Mouse (Mus musculus): ENCODE data around the gene Gimap1. TPM values are rescaled to one million over a fixed set of nuclear protein-coding genes. Genes with fewer than 3 reads are reported as not detected.
A peak's percentile ranks its signal among the peaks of the same experiment; 100 is the strongest.

The Gimap1 gene
- polyA plus RNA-seq, 1 experiment = 3.0 TPM

- no peak for DNase-seq (ENCODE audit: low spot score)
Measured at GRCm38 (mm10) chr6:48739780-48740055, 864 bp downstream of the Gimap1 start.

- no peak for DNase-seq (ENCODE audit: low spot score)
Measured at GRCm38 (mm10) chr6:48740501-48741169, 1.8 kb downstream of the Gimap1 start.

GRCm38 (mm10) chr6:48741273-48741672 is 2.4 kb downstream of the Gimap1 start:
- no peak for DNase-seq (ENCODE audit: low spot score)

GRCm38 (mm10) chr6:48741711-48742206 is 2.9 kb downstream of the Gimap1 start:
- DNase-seq (ENCODE audit: low spot score) = no peak

GRCm38 (mm10) chr6:48742422-48743351 is 3.8 kb downstream of the Gimap1 start:
- DNase-seq (ENCODE audit: low spot score) = no peak

GRCm38 (mm10) chr6:48745490-48745889 is 6.6 kb downstream of the Gimap1 start:
- no peak for DNase-seq (ENCODE audit: low spot score)

- no peak for DNase-seq (ENCODE audit: low spot score)
Measured at GRCm38 (mm10) chr6:48745959-48746889, 7.4 kb downstream of the Gimap1 start, which contains the start of gene Gimap5. Gimap5 (plus strand) TSS chr6:48746197.

- no peak for DNase-seq (ENCODE audit: low spot score)
Measured at GRCm38 (mm10) chr6:48747091-48747966, 8.5 kb downstream of the Gimap1 start.

GRCm38 (mm10) chr6:48763567-48764270 is 24.9 kb downstream of the Gimap1 start:
- DNase-seq (ENCODE audit: low spot score) = no peak

GRCm38 (mm10) chr6:48764496-48764895 is 25.6 kb downstream of the Gimap1 start:
- DNase-seq (ENCODE audit: low spot score) = no peak

- DNase-seq (ENCODE audit: low spot score) = no peak
Measured at GRCm38 (mm10) chr6:48768178-48768869, 29.5 kb downstream of the Gimap1 start.

GRCm38 (mm10) chr6:48768933-48769332 is 30.1 kb downstream of the Gimap1 start:
- no peak for DNase-seq (ENCODE audit: low spot score)

GRCm38 (mm10) chr6:48770696-48771095 is 31.8 kb downstream of the Gimap1 start, which contains the start of gene Gimap3:
Gimap3 (minus strand) TSS chr6:48770851.
- DNase-seq (ENCODE audit: low spot score) = no peak

GRCm38 (mm10) chr6:48772030-48772429 is 33.2 kb downstream of the Gimap1 start:
- DNase-seq (ENCODE audit: low spot score) = peak; percentile 57

GRCm38 (mm10) chr6:48784406-48784805 is 45.6 kb downstream of the Gimap1 start:
- no peak for DNase-seq (ENCODE audit: low spot score)

- no peak for DNase-seq (ENCODE audit: low spot score)
Measured at GRCm38 (mm10) chr6:48785189-48785588, 46.3 kb downstream of the Gimap1 start.

- no peak for DNase-seq (ENCODE audit: low spot score)
Measured at GRCm38 (mm10) chr6:48785601-48786000, 46.7 kb downstream of the Gimap1 start.

- no peak for DNase-seq (ENCODE audit: low spot score)
Measured at GRCm38 (mm10) chr6:48787867-48788266, 49.0 kb downstream of the Gimap1 start.
